Mouse (Mus musculus): ENCODE data around the gene Cldn34a.
"Not testable (repeated sequence)": the region's sequence is repeated elsewhere in the genome, so short reads cannot be mapped to it uniquely, and the experiment has no call there.

Cldn34a gene

DNA sequence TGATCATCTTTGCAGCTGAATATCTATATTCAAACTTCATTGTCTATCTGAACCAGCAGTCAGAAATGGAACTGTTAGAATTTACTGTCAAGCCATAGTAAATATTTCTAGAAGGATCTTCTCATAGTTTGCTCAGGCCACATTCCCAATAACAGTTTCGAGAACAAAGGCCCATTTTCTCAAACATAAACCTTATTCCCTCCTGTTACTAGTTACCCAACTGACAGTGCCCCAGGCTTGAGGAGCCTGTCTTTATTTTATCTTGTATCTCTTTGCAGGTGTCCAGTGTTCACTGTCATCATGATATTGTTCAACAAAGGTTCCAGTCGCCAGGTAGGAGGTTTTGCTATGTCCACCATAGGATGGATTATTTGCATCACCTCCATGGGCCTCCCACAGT, at the start of gene Cldn34a:
Cldn34a (plus strand) TSS at position 301 of the 400 bp plus-strand sequence.
- DNase-seq (ENCODE audit: low read depth, low spot score) = no peak

DNA sequence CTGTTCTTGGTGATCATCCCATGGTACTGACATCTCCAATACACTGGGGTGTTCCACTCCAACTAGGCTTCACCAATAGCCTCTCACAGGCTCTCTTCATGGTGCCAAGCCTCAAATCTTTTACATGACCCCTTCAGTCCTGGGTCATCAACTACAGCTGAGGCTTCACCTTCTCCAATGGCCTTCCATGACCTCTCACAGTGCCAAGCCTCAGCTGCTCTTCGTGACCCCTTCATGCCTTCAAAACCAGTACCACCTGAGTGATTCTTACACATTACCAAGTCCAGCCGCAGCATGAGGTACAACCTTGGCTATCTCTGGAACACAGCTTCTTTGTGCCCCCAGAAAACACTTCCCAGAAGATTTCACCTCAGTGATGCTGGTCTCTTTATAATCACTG, 44.5 kb upstream of the Cldn34a start:
- not testable (repeated sequence) for DNase-seq (ENCODE audit: low read depth, low spot score)

DNA sequence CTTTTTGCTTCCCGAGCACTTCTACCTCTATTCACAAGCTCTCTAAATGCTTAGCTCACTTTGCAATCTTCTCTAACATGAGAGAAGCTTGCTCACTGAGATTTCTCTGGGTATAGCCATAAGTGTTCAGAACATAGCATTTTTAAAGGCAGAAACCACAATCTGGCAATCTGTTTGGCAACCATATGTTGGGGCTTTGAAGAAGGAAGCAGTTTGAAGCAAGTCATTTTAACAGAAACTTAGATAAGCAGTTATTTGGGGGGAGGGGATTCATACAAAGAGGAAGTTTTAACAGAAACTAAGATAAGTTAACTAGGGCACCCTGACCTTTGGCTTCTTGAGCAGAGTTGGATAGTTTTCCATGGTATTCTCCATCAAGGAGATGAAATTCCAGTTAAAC, 17.4 kb upstream of the Cldn34a start:
- DNase-seq (ENCODE audit: low read depth, low spot score) = peak; percentile 6

DNA sequence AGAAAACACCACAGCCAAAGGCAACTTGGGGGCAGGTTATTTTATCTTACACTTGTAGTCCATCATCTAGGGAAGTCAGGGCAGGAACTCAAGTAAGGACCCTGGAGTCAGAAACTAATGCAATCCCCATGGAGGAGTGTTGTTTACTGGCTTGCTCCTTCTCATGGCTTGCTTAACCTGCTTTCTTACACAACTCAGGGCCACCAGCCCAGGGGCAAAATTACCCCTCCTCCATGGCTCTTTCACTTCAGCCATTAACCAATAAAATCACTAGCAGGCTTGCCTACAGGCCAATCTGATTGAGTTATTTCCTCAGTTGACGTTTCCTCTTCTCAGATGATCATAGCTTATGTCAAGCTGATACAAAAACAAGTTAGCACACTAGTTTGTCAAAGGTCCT, 15.0 kb upstream of the Cldn34a start:
- no peak for DNase-seq (ENCODE audit: low read depth, low spot score)

DNA sequence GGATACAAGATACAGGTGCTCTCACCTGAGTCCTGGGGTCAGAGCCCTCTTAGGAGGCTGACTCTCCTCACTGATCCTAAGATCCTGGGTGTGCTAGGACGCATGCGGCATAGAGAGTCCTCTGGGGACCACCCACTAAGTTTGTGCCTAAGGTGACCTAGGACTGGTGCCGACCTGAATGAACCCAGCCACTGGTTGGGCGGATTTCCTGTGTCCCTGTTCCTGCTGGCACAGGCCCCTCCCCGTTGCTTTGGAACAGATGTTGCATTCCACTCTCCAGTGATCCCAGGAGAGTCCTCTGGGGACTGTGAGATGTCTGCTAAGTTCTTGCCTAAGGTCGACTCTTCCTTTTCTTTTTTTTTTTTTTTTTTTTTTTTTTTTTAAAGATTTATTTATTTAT, 5.7 kb upstream of the Cldn34a start:
- DNase-seq (ENCODE audit: low read depth, low spot score) = no peak
